Mouse (Mus musculus): ENCODE data around the gene Lrrk1.
A peak's percentile ranks its signal among the peaks of the same experiment; 100 is the strongest.

Lrrk1 gene

DNA sequence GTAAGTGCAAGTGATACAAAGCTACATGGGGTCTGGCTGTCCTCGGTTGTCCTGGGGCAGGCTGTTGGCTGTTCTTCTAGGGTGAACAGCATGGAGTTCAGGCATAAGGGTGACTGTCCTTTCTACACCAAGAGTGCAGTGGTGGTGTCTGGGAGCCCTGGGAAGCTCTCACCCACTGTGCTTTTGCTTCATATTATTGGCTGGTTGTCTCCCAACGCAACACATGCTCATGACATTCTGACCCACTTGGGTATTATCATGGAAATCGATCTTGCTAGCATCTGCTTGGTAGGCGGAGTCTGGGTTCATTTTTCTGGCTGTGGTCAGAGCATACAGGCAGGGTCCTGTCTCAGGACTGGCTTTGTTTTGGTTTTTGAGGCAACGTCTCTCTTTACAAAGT is 131.7 kb downstream of the Lrrk1 start:
- DNase-seq (ENCODE audit: low spot score in 2 of 2): no peak

DNA sequence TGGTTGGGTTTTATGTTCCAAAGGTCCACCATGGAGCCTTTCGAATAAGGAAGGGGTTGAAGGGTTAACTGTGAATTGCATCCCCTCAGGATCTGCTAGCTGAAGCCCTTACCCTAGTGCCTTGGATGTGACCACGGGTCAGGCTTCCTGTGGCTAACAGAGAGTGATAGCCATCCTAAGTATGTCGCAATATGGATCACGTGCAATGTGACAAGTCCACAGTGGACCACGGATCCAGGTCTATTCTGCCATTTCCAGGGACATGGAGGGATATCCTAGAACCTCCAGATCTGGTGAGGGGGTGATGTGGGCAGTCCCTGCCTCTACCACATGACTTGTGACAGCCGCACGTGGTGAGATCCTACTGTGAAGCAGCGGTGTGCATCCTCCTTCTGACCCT is 133.2 kb downstream of the Lrrk1 start:
- no peak for DNase-seq (ENCODE audit: low spot score in 2 of 2)

DNA sequence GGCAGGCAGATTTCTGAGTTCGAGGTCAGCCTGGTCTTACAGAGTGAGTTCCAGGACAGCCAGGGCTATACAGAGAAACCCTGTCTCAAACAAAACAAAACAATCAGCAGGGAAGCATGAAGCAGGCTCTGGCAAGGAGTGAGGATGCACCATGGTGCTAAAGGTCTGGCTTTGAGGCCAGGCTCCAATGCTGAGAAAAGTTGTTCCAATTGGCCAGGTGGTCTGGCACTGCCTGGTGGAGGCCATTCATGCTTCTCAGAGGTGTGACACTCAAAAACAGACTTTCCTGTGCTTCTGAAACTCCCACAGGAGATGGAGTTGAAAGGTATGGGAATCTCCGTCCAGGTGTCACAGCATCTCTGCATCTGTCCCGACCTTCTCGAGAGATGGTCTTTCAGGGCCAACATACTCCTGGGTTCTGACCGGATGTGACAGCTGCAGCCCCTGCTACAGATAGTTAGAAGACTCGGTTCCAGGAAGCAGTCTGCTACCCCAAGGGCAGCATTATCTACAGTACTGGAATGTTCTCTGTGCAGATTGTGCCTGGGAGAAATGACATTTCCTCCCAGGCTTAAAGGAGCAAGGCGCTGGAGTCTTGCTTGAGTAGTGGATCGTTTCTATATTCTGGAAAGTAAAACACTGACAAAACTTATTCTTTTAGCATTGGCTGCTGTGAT is 134.0 kb downstream of the Lrrk1 start:
- DNase-seq (ENCODE audit: low spot score in 2 of 2): no peak

DNA sequence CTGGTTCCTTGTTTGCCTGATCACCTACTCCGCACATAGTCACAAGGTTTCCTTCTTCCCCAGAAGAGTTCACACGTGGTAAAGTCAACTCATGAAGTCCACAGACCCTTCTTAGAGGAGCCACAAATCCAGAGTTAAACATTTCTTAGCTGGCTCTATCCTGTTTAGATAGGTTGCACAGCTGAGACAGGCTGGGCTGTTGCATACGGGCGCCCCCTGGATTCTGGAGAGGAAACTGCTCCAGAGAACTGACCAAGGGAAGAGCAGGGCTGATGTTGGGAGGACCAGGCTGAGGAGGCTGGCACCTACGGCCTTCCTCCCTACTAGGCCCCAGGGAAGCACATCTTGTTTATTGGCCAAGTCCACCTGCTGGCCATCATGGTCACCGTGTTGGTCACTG is 138.1 kb downstream of the Lrrk1 start:
- DNase-seq (ENCODE audit: low spot score in 2 of 2): peak; percentile 31 to 39

DNA sequence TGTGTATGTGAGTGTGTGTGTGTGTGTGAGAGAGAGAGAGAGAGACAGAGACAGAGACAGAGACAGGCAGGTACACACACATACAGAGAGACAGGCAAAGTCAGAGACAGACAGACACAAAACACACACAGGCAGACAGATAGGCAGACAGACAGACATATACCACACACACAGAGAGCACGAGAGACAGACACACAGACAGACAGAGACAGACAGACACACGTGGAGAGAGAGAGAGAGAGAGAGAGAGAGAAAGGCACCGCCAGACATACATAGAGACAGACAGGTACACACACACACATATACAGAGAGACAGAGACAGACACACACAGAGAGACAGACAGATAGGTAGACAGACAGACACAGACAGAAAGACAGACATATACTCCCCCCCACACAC is 138.7 kb downstream of the Lrrk1 start:
- no peak for DNase-seq (ENCODE audit: low spot score in 2 of 2)

DNA sequence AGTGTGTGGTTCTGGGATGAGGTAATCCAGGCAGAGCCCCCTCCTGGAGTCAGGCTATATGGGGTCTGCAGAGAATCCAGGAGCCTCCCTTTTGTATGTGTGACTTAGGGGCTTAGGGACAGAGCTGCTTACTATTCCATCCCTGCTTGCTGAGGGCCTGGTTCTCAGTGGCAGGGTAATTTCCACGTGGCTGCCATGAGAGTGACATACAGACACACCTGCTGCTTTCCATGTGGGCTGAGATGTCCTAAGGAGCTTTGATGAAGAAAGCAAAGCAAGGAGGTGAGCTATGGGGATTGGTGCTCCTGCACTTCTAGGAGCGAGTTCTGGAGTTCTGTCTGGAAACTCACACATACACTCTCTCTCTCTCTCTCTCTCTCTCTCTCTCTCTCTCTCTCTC is 139.1 kb downstream of the Lrrk1 start:
- DNase-seq (ENCODE audit: low spot score in 2 of 2): no peak

DNA sequence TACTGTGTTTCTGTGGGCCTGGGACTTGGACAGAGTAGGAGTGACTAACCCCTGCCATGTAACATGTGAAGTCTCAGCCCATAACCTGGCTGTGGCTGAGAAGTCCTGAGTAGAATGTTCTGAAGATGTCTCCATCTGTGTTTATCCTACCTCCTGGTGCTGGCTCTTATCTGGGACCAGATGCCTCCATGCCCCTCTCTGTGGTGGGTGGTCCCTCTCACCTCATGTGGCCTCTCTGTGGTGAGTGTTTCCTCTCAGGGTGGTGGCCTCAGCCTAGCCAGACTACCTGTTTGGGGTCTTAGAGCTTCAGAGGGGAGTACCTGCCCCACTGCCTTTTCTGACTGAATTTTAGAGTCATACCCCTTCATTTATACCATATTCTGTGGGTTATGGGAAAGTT is 139.9 kb downstream of the Lrrk1 start:
- DNase-seq (ENCODE audit: low spot score in 2 of 2): no peak

DNA sequence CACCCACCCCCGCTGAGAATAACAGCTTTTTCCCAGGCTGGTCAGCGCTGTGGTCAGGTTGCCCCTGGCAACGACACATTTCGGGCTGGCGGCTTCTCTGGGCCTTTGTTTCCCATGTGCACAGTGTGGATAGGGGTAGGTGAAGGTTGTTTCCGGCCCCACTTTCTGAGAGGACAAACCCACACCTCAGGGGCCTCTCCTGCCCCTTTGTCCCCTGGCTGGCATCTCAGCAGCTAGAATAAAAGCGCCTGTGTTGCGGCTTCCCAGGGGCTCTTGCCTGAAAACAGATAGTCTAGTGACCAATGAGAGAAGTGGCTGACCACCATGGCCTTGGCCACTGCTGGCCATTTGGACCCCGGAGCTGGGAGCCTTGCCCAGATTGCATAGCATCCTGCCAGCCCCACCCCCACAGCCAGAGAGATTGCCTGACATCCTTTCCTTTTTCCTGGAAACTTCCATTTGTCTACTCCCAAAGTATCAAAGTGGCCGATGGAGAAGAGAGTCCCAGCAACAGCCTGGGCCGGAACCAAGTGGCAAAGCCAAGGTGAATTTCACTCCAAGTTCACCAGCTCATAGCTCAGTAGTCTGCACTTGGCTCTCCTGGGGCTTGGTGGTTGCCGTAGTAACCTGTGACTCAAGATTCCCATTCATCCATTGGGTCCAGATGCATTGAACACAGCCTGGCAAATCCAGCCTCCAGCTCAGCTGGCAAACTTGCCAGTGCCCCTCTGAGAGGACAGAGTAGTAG is 140.7 kb downstream of the Lrrk1 start:
- DNase-seq (ENCODE audit: low spot score in 2 of 2): peak; percentile 58 to 64

DNA sequence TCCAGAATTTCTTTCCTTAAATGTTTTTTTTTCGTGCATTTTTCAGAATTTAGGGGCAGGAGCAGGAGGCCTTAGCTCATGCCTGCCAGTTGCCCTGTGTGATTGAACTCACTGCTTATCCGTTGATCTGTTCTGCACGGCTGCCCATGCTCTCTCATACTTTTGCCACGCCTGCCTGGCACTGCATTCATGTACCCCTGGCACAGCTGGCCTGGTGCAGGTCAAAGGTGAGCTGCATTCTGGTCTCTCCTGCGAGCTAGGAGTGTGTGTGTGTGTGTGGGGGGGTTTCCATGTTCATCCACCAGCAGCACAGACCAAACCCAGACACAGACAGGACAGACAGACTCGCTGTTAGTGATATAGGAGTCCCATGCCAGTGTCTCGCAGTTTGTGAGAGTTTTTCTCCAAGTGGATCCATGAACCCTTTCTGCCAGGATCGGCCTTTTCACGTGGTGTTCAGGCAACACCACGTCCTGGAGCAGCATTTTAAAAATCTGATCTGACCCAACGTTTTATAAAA is 141.4 kb downstream of the Lrrk1 start:
- no peak for DNase-seq (ENCODE audit: low spot score in 2 of 2)

DNA sequence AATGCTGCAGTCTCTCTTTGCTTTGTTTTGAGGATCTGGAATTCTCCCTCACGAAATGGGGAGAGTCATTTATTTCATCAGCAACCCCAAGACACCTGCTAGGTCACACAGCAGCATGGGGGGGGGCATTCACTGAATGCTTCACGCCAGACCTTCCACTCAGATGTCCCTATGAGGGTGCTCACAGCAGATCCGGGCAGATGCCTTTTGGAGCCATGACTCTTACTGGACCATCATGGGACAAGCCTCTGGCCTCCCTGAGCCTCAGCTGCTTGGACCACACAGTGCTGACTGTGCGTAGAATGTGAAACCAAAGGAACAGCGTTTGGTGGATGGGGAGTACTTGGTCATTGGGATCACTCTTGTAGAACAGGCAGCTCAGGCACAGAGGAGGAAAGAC is 142.5 kb downstream of the Lrrk1 start:
- no peak for DNase-seq (ENCODE audit: low spot score in 2 of 2)

DNA sequence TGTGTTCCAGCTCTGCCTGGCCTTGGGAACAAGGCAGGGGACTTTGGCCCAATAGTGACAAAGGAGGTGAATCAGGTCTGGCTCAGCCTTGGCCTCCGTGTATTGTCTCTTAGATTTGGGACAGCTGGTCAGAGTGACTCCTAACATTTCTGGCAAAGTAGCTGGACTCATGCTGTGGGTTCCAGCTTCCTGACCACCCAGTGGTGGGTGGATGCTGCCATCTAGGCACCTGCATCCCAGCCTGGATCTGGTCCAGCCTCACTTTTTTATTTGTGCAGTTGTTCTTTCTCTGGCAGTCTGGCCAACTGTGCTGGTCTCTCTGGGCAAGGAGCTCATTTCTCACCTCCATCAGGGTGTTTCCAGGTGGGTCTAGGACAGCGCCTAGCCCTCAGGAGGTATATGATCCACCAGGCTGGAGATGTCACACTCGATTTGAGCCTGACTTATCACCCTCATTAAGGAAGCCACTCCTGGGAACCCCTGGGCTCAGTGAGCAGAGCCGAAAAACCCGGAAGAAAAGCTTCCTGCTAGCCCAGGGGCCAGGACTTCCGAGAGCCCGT is 144.3 kb downstream of the Lrrk1 start:
- no peak for DNase-seq (ENCODE audit: low spot score in 2 of 2)

DNA sequence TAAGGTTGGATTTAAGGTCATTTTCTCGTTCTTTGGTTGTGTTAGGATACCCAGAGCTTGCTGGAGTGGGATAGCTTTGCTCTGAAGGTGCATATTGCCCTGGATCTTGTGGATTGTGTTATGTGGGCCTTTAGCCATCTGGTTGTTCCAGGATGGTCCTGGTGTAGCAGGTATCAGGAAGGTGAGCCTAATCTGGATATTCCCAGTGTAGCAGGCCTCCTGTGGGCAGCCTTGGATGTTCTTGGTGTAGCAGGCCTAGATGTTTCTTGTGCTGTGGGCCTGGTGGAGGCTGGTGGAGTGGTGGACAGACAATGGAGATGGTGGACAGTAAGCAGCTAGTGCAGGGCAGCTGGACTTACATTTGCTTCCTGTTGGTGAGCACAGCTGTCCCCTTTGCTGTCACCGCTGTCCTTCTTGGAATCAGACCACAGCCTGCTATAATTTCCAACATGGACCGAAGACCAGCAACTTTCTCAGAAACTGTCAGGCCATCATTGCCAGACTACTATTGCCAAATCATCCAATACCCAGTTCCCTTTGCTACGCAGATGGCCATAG is 146.2 kb downstream of the Lrrk1 start:
- no peak for DNase-seq (ENCODE audit: low spot score in 2 of 2)

DNA sequence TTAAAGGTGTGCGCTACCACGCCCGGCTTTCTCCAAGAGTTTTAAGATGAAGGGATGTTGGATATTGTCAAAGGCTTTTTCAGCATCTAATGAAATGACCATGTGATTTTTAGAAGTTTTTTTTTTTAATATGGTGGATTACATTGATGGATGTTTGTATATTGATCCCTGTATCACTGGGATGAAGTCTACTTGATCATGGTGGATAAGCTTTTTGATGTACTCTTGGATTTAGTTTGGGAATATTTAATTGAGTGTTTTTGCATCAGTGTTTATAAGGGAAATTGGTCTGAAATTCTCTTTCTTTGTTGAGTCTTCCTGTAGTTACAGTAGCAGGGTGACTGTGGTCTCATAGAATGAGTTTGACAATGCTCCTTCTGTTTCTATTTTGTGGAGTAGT is 150.0 kb downstream of the Lrrk1 start:
- no peak for DNase-seq (ENCODE audit: low spot score in 2 of 2)

DNA sequence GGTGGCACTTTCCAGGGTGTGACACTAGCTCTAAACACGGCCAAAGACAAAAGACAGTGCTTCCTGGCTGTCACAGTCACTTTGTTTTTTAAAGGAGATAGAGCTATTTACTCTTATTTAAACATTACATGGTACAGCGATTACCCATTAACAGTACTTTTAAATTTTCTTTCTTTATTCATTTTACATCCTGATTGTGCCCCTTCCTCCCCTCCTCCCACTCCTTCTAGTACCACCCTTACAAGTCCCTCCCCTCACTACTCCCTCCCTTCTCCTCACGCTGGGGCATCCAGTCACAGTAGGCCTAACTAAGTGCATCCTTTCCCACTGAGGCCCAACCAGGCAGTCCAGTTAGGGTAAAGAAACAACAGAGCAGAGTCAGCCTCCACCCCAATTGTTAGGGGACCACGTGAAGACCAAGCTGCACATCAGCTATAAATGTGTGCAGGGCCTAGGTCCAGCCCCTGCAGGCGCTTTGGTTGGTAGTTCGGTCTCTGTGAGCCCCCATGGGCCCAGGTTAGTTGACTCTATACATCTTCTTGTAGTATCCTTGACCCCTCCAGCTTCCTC is 154.1 kb downstream of the Lrrk1 start:
- no peak for DNase-seq (ENCODE audit: low spot score in 2 of 2)

DNA sequence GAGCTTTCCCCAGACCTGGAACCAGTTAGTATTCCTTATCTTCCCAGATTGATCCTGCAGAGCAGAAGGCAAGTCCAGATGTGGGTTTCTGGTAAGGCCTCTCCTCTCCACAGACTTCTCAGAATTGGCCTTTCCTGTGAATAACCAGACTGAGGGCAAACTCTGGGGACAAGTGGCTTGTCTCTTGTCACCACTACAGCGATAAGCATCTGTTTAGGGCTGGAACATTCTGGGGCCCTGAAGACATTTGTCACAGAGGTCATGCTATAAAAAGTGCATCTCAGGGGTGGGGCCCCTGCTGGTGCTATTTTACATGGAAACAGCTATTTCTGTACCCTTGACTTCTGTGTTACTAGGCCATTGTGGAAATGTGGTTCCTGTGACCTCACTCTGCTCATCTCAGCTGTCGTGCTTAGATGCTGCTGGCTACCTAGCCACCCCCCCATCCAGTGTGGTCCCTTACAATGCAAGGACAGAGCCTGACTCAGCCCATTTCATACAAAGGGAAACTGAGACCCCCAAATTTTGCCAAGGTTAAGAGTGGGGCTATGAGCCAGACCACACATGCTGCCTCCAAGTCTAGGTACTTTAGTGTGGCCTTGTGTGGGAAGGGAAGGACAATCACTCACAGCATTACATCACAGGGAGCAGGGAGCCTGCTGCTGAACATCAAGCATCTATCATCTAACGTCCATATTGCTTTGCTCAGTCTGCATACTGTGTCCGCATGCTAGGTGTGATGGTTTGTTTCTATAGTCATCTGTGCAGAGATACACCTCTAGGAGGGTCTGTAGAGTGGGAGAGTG is 154.8 kb downstream of the Lrrk1 start:
- no peak for DNase-seq (ENCODE audit: low spot score in 2 of 2)

DNA sequence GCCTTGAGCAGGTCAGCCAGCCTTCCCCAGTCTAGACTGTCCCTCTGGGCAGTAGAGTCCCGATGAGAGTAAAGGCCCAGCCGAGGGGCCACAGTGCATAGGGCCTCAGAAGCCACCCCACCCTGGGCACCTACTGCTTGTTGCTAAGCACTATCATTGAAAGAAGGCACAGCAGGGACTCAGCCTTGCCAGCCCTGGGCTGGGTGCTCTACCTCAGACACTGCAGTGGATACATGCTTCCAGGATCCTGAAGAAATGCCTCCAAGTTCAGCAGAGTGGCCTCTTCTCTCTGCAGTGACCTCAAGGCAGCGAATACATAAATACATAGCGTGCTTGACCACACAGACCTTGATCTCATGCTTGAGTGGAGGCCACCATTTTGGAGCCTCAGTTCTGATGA is 156.3 kb downstream of the Lrrk1 start:
- no peak for DNase-seq (ENCODE audit: low spot score in 2 of 2)

DNA sequence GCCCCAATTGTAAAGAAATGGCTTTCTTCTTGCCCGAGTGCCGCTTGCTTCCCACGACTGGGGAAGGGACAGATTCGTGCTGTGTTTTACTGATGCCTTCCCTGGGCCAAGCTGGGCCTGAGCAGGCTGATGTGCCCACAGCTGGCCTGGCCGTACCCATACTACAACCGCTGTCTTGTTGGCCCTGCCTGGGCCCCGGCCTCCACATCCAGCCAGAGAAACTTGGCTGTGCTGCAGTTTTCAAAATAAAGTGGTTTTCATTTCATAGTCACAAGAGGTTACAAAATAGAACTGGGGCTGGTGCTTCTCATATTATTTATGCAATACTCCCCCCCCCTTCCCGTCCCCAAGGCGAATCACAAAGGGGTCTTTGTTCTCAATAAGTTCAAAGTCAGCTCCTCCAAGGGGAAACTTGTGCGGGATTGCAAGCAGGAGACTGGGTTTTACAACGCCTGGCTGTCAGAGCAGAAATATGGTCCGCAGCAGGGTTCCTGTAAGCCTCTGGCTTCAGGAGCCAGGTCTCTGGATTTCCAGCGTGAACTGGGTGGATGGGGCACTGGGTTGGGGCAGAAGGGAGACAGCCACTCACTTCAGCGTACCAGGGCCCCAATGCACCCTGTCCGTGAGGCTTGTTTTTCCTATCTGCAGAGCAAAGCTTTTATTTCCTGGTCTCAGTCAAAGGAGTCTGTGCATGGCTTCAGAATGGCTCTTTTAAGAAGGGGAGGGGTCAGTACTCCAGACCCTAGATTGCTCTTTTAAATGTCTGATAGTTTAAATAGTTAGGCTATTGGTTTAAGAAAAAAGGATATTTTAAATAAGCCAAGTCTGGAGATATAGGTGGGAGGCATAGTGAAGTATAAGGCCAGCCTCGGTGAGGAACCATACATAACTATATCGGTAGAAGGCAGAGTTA is 157.3 kb downstream of the Lrrk1 start:
- DNase-seq (ENCODE audit: low spot score in 2 of 2): peak in 1 of 2 experiments; percentile 6

DNA sequence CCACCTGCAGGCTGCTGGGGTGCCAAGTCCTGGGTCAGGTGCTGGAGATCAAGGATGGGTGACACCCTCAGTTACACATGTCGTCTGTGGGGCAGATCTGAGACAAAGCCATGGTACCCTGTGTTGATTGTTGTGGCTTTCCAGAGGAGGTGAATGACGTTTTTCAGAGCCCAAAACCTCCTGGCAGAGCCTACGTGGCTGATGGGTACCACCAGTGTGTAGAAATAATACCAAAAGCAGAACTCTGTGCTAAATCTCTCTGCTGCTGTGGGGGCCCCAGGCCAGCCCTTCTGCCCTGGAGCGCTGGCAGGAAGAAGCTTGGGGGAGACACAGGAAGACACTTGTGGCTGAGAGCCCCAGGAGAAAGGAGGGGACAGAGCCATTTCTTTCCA is 157.9 kb downstream of the Lrrk1 start:
- no peak for DNase-seq (ENCODE audit: low spot score in 2 of 2)

DNA sequence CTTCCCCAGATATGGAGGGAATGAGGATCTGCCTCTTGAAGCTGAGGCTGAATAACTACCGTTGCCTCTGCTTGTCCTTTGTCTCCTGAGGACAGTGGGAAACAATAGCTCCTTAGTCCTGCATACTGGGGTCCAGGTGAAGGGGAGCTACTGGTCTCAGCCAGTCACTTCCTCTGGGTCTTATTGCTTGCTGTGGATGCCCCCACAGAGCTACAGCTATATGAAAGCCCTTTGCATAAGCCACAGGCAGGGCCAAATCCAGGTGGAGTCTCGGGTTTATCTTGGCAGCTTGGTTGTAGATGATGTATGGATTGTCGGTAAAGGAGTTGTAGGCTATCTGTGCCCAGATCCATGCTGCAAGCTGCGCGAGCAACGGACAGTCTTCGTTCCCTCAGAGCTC is 158.7 kb downstream of the Lrrk1 start:
- no peak for DNase-seq (ENCODE audit: low spot score in 2 of 2)

DNA sequence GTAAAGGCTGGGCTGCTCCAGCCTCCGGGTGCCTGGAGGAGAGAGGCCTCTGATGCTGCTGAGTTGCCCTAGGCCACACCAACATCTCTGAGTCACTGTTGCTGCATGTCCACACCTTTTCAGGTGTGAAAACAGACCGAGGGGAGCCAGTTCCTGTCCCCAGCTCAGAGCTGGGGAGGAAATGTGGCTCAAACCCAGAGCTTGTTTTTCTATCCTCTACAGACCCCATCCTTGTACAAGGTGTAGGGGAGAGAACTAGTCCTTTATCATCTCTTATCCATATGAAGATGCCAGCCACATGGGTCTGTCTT is 159.6 kb downstream of the Lrrk1 start:
- DNase-seq (ENCODE audit: low spot score in 2 of 2): no peak

Measured in right cerebral cortex, postnatal 36 days (tissue).